Mouse (Mus musculus): ENCODE data around the gene Gm3448.

Gm3448 gene

GRCm38 (mm10) chr17:14959979-14960378 lies 81.4 kb downstream of the Gm3448 start:
- no peak for DNase-seq (ENCODE audit: low spot score in 2 of 2)

GRCm38 (mm10) chr17:14958686-14959327 lies 82.5 kb downstream of the Gm3448 start:
- DNase-seq (ENCODE audit: low spot score in 2 of 2), result no peak

- DNase-seq (ENCODE audit: low spot score in 2 of 2), result no peak
These were observed 87.9 kb downstream of the Gm3448 start for GRCm38 (mm10) chr17:14953452-14953851.

GRCm38 (mm10) chr17:14949161-14949827 lies 92.0 kb downstream of the Gm3448 start:
- no peak for DNase-seq (ENCODE audit: low spot score in 2 of 2)

All from frontal cortex, postnatal 10 days (tissue).